Mouse (Mus musculus): ENCODE measurements at regions not wholly inside any gene's neighbourhood (a gene's known extent, or its start where the extent isn't known, plus 50 kb on each side); places are given as distances from the start of the nearest gene placed in this dataset.

GRCm38 (mm10) chr14:111149653-111150052 lies 394.7 kb upstream of the Slitrk6 start:
- TF ChIP-seq CTCF (IDR thresholded peaks at IDR 0.05; ENCODE audit: low read depth), result peak; percentile 69
- no peaks in the 10 kb centered on the region for H3K36me3 ChIP-seq (ENCODE audit: insufficient read depth, low read length)
- H3K4me1 ChIP-seq (ENCODE audit: insufficient read depth, low read length), result no peaks in the 10 kb centered on the region
- no peak overlapping the region for H3K9ac ChIP-seq (replicated peaks; ENCODE audit: low read length)
- H3K9me3 ChIP-seq (ENCODE audit: low read length), result no peaks in the 10 kb centered on the region
- WGBS, result 46% methylated on average over 2 of the region's 2 CpGs
- H3K27me3 ChIP-seq (ENCODE audit: insufficient read depth, low read length), result no peaks in the 10 kb centered on the region
- ATAC-seq (no peak), DNase-seq (ENCODE audit: low spot score) (peak; percentile 76)
- no peak overlapping the region for H3K4me3 ChIP-seq (ENCODE audit: low read length)
- no peak overlapping the region for H3K27ac ChIP-seq
- no peak overlapping the region for H3K4me2 ChIP-seq (ENCODE audit: low read depth, low read length)

GRCm38 (mm10) chr14:111116600-111116999 lies 361.7 kb upstream of the Slitrk6 start:
- H3K4me2 ChIP-seq (ENCODE audit: low read depth, low read length), result no peak overlapping the region
- ATAC-seq (no peak), DNase-seq (ENCODE audit: low spot score) (no peak)
- no peaks in the 10 kb centered on the region for H3K36me3 ChIP-seq (ENCODE audit: insufficient read depth, low read length)
- WGBS, result 87% methylated on average over 1 of the region's 1 CpGs
- H3K27ac ChIP-seq, result no peak overlapping the region
- H3K4me1 ChIP-seq (ENCODE audit: insufficient read depth, low read length), result no peaks in the 10 kb centered on the region
- no peak for TF ChIP-seq CTCF (IDR thresholded peaks at IDR 0.05; ENCODE audit: low read depth)
- H3K9me3 ChIP-seq (ENCODE audit: low read length), result no peaks in the 10 kb centered on the region
- H3K9ac ChIP-seq (replicated peaks; ENCODE audit: low read length), result no peak overlapping the region
- no peak overlapping the region for H3K4me3 ChIP-seq (ENCODE audit: low read length)
- no peaks in the 10 kb centered on the region for H3K27me3 ChIP-seq (ENCODE audit: insufficient read depth, low read length)

- H3K9me3 ChIP-seq (ENCODE audit: low read length), result no peaks in the 10 kb centered on the region
- no peaks in the 10 kb centered on the region for H3K36me3 ChIP-seq (ENCODE audit: insufficient read depth, low read length)
- peak; percentile 20 for DNase-seq (ENCODE audit: low spot score)
- H3K27ac ChIP-seq, result no peak overlapping the region
- ATAC-seq, result no peak
- peak; percentile 37 for TF ChIP-seq CTCF (IDR thresholded peaks at IDR 0.05; ENCODE audit: low read depth)
- H3K4me2 ChIP-seq (ENCODE audit: low read depth, low read length), result no peak overlapping the region
- H3K4me3 ChIP-seq (ENCODE audit: low read length), result no peak overlapping the region
- H3K4me1 ChIP-seq (ENCODE audit: insufficient read depth, low read length), result no peaks in the 10 kb centered on the region
- no peak overlapping the region for H3K9ac ChIP-seq (replicated peaks; ENCODE audit: low read length)
- no peaks in the 10 kb centered on the region for H3K27me3 ChIP-seq (ENCODE audit: insufficient read depth, low read length)
Measured at GRCm38 (mm10) chr14:111103579-111103978, 348.6 kb upstream of the Slitrk6 start.

DNA sequence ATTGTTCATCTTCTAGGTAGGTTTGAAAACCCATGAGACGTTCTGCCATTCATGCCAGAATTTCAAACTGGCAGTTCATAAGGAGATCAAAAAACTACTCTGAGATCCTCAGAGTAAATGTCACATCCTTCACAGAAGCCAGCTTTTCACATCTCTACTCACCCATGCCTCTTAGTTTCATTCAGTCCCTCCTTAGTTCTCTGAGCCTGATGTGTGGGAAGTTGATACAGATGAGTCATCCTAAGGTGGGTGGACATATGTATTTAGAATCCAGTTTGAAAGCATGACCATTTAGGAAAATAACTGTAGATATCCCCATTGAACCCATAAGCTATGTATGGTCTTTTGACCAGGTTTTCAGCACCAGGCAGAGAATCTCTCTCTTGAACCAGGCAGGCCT lies 345.3 kb upstream of the Slitrk6 start:
- no peak overlapping the region for H3K9ac ChIP-seq (replicated peaks; ENCODE audit: low read length)
- H3K27ac ChIP-seq, result no peak overlapping the region
- H3K4me1 ChIP-seq (ENCODE audit: insufficient read depth, low read length), result no peaks in the 10 kb centered on the region
- H3K9me3 ChIP-seq (ENCODE audit: low read length), result no peaks in the 10 kb centered on the region
- ATAC-seq (no peak), DNase-seq (ENCODE audit: low spot score) (no peak)
- no peak for TF ChIP-seq CTCF (IDR thresholded peaks at IDR 0.05; ENCODE audit: low read depth)
- H3K36me3 ChIP-seq (ENCODE audit: insufficient read depth, low read length), result no peaks in the 10 kb centered on the region
- H3K27me3 ChIP-seq (ENCODE audit: insufficient read depth, low read length), result no peaks in the 10 kb centered on the region
- H3K4me2 ChIP-seq (ENCODE audit: low read depth, low read length), result no peak overlapping the region
- H3K4me3 ChIP-seq (ENCODE audit: low read length), result no peak overlapping the region
- 93% methylated on average over 1 of the region's 1 CpGs for WGBS

- H3K4me3 ChIP-seq (ENCODE audit: low read length), result no peak overlapping the region
- no peak for TF ChIP-seq CTCF (IDR thresholded peaks at IDR 0.05; ENCODE audit: low read depth)
- 91% methylated on average over 5 of the region's 5 CpGs for WGBS
- ATAC-seq (no peak), DNase-seq (ENCODE audit: low spot score) (no peak)
- no peaks in the 10 kb centered on the region for H3K36me3 ChIP-seq (ENCODE audit: insufficient read depth, low read length)
- H3K27me3 ChIP-seq (ENCODE audit: insufficient read depth, low read length), result no peaks in the 10 kb centered on the region
- H3K27ac ChIP-seq, result no peak overlapping the region
- H3K4me2 ChIP-seq (ENCODE audit: low read depth, low read length), result no peak overlapping the region
- no peaks in the 10 kb centered on the region for H3K4me1 ChIP-seq (ENCODE audit: insufficient read depth, low read length)
- no peaks in the 10 kb centered on the region for H3K9me3 ChIP-seq (ENCODE audit: low read length)
- H3K9ac ChIP-seq (replicated peaks; ENCODE audit: low read length), result no peak overlapping the region
Measured at GRCm38 (mm10) chr14:111096229-111096628, 341.3 kb upstream of the Slitrk6 start.

DNA sequence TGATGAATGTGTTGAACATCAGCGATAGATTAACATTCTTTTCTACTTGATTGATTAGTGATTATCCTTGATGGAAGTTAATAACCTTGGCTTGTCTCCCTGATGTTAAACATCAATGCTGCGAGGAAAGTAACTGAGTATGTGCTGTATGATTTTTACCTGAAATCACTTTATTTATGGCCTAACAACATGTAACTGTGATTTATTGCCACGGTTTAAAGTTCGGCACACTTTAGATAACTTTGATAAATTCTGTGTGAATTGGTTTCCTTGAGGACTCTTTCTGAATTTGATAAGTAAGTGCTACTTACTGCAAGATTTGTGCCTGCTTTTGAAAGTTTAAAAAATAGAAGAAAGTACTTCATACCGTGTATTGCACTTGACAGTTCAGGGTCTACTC lies 319.6 kb upstream of the Slitrk6 start:
- Histone ChIP-seq H3K36me3 (ENCODE audit: insufficient read depth, low read length) (no peaks in the 10 kb centered on the region), H3K4me1 (ENCODE audit: insufficient read depth, low read length) (no peaks in the 10 kb centered on the region), H3K27me3 (ENCODE audit: insufficient read depth, low read length) (no peaks in the 10 kb centered on the region), H3K4me3 (ENCODE audit: low read length) (no peak overlapping the region), H3K9ac (replicated peaks; ENCODE audit: low read length) (no peak overlapping the region), H3K9me3 (ENCODE audit: low read length) (no peaks in the 10 kb centered on the region), H3K27ac (no peak overlapping the region), H3K4me2 (ENCODE audit: low read depth, low read length) (no peak overlapping the region)
- ATAC-seq (no peak), DNase-seq (ENCODE audit: low spot score) (no peak)
- no peak for TF ChIP-seq CTCF (IDR thresholded peaks at IDR 0.05; ENCODE audit: low read depth)
- 83% methylated on average over 5 of the region's 5 CpGs for WGBS

GRCm38 (mm10) chr14:111073529-111073928 lies 318.6 kb upstream of the Slitrk6 start:
- Histone ChIP-seq H3K36me3 (ENCODE audit: insufficient read depth, low read length) (no peaks in the 10 kb centered on the region), H3K27me3 (ENCODE audit: insufficient read depth, low read length) (no peaks in the 10 kb centered on the region), H3K4me2 (ENCODE audit: low read depth, low read length) (no peak overlapping the region), H3K9ac (replicated peaks; ENCODE audit: low read length) (no peak overlapping the region), H3K27ac (no peak overlapping the region), H3K4me3 (ENCODE audit: low read length) (no peak overlapping the region), H3K4me1 (ENCODE audit: insufficient read depth, low read length) (no peaks in the 10 kb centered on the region), H3K9me3 (ENCODE audit: low read length) (no peaks in the 10 kb centered on the region)
- DNase-seq (ENCODE audit: low spot score) (peak; percentile 69), ATAC-seq (0 out of 2 replicates have a peak, but pooled peaks have one; percentile 55)
- no peak for TF ChIP-seq CTCF (IDR thresholded peaks at IDR 0.05; ENCODE audit: low read depth)
- 31% methylated on average over 4 of the region's 4 CpGs for WGBS
